Mouse (Mus musculus): ENCODE results near the gene Efr3b.

Efr3b gene

DNA sequence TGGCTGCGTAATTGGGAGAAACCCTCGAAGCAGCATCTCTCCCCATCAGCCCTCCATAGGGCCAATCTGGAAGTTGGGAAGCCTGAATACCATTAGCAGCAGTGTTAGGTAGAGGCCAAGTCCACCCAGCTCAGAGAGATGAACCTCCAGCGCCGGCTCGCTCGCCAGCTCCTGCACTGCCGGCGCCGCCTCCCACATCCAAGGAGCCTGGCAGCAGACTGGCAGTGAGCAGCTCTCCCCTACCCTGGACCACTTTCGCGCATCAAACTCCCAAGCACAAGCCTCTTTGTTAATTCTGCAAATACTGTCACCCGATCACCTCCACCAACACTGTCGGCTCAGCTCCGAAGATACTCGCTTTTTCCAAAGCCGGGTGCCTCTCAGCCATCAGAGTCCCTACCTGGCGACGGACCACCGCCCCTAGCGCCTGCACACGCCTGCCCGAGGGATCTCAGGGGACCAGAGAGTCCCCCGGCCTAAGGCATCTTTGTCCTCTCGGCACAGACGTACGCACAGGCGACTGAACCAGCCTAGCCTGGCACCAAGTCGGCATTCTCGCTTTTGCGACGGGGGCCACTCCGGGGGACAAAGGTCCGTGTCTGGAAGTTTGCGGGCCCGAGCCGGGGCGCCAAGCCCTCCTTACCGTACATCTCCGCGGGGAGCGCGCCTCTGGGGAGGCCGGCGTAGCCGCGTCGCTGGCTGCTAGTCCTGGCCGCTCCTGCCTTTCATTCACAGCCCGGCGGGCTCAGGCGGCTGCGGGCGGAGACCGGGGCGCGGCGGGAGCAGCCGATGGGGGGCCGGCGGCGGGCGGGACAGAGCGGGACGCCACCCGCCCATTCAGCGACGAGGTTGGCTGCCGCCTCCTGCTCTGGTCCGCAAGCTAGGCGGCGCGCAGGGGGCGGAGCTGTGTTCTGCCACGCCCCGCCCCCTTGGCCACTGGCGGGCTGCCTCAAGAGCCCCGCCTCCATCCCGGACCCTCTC is at the start of gene Efr3b:
Gene Efr3b (minus strand): TSS at position 855 of the 981 bp plus-strand sequence.
- peak; percentile 88 for DNase-seq

DNA sequence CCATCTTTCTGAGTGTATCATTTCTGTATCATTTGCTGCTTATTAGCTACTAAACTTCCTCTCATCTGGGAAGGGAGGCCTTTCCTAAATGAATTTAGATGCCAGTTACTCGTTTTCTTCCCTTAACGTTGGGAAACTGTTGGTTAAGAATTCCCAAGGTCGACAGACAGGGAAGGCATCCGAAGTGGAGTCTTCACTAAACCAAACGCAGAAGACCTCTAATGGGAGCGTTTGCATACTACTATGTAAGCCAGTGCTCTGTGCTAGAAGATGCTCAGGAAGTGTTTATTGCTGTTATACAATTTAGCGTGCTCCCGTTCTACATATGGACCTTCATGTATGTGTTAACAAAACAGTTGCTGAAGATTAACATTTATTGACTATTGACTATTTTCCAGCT is 44.7 kb upstream of the Efr3b start:
- DNase-seq: no peak

DNA sequence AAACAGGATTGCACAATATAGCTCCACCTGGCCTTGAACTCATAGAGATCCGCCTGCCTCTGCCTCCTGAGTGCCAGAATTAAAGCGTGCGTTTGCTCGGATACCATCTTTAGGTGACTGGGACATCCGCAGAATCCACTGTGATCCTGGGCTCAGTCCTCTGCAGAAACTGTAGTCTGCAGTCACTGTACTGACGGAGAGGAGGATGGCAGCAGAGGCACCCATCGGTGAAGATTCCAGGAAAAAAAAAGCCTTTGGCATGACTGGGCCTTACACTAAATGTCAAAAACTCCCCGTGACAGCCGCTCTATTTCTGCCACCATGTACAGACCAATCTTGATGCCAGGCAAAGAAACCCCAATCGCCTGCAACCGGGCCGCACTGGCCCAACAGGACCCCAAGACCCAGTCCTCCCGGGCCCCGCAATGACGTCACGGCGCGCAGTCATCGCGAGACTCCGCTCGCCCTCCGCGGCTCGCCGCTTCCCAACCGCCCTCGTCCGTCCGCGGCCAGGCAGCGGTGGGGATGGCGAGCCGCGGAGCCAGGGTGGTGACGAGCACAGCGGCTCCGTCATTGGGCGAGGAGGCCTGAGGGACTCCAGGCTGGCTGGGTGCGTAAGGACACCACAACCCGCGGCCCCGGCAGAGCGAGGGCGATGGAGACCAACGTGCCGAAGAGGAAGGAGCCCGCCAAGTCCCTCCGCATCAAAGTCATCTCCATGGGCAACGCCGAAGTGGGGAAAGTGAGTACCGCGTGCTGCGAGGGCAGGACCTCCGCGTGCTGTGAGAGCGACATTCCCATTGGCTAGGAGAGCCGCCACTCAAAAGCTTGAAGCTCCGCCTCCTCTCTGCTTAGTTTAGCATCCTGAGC is 43.7 kb upstream of the Efr3b start, which contains the start of gene Dnajc27:
Gene Dnajc27 (plus strand): TSS at position 452 of the 870 bp plus-strand sequence.
- peak; percentile 95 for DNase-seq

DNA sequence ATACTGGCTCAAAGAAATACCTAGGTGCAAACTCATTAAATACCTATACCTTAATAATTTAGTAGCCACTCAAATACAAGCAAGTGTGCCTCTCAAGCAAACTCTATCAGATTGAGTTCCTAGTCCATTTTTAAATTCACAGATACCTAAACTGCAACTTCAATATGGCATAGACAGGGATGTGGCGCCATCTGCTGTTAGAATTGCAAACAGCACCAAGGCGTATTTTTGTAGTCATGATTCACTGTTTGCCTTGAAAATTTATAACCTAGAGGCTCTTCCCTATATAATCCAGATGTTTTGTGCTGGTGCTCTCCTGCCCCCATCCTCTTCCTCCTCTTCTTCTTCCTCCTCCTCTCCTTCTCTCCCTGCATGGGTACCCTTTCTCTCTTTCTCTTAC is 41.6 kb upstream of the Efr3b start:
- DNase-seq: peak; percentile 77

DNA sequence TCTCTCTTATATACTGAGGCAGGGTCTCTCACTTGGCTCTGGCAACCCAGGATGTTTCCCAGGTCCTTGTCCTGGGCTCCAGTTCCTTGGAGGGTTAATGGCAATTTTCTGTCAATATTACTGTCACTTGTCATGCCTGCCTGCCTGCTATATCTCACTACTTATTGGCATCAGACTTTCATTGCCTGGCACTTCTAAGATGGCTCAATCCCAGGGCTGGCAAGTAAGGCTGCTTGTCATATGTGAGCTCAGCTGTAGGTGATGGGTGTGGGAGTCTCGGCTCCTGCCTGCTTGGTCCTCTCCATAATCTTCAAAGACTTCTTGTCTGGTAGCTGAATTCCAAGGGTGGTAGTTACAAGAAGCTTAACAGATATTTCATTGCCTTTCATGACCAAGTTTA is 39.4 kb upstream of the Efr3b start:
- DNase-seq: no peak

DNA sequence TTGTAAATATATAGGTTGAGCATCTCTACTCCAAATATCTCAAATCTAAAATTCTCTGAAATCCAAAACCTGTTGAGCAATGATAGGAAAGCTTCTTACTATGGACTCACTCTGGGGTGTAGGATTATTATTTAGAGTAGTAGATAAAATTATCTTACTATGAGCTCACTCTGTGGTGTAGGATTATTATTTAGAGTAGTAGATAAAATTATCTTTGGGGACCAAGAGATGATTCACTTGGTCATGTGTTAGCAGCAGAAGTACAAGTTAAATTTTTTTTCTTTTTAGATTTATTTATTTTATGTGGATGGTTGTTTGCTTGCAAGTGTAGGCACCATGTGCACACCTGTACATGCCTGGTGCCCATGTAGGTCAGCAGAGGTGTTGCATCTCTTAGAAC is 37.7 kb upstream of the Efr3b start:
- DNase-seq: no peak

DNA sequence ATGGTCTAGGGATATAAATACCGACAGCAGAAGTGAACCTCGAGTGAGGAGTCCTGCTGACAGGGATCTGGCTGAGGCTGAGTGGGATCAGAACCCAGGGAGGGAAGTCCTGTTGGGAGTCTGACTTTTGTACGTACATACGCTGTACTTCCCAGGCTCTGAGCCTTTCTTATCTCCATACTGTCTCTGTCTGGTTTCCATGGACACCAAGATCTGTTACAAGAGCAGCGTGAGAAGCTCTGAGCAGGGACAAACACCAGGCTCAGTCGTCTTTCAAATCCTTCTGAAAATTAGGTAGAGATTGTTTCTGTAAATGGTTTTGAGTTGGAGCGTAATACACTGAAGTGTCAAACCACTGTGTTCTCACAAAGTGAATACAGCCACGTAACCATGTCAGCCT is 36.7 kb upstream of the Efr3b start:
- DNase-seq: no peak

DNA sequence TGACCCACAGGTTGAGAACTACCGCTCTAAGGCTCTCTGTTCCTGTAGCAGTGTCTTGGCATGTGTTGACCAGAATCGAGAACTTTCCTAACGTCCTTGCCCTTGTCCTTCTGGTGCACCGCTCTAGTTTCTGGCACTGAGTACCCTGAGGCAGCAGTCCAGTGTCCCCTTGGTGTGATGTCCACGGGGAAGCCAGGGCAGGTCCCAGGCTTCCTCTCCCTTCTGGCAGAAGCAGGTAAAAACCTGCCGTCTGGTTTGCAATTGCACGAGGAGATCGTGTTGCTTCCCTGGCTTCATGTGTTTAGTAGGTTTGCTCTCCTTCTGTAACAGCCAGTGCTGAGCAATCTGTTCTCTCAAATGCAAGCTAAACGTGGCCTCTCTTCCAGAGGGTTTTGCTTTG is 33.0 kb upstream of the Efr3b start:
- DNase-seq: no peak

DNA sequence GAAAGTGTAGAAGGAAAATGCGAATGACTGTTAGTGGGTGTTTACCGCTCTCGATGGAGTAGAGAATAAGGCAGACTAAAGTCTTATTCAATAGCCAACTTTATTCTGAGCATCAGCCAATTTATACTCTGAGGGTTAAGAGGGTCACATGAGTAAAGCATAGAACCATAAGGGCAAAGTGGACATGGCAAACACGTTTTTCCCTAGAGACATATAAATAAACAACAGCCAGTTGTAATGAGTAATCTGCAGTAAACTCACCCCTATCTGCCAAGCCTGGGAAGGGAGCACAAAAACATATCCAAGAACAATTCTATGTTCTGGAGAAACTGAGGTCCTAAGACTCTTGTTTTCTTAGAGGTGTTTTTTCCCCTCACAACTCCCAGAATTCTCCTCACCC is 29.8 kb upstream of the Efr3b start:
- DNase-seq: no peak

DNA sequence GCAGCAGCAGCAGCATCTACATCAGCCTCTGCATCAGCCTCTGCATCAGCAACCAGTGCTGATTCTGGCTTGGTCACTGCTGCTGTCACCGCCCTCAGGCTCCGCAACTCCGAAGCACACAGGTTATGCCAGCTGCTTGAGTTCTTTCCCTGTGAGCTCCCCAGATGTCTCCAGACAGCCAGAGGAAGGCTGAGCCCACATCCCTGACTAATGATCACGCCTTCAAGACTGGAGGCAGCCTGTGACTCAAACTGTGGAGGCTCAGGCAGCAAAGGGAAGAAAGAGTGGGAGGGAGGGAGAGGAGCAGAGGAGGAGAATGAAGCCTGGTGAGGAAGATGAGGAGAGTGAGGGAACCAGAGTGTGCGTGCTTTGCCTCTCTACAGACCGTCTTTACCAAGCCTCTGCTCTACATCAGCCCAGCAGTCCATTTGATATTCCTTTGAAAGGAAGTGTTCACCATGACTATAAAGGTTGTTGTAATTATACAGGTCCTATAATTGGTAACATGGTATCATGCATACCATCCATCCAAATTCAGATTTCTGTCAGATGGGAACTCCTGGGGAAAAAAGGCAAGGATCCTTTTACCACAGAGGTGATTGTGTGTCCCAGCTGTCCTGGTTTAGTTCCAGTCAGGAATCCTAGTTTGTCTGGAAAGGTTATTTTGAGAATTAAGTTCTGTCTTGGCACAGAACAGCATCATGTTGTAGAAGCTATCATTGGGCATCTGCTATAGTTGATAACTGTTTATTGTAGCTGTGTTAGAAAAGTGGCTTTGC is 28.2 kb upstream of the Efr3b start:
- DNase-seq: peak; percentile 61

DNA sequence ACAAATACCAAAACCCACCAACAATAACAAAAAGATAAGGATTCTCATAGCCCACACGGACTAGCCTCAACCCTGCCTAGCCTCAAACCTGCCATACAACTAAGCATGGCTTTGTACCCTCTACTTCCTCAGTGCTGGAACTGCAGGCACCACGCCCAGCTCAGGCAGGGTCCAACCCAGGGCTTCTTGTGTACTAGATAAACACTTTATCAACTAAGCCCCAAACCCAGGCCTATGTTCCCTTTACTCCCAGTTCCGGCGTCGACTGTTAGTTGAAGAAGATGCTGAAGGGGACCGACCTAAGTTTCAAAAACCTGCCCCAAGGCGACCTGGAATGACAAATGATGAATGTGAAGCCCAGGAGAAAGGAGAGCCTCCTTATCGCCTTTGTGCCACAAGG is 27.2 kb upstream of the Efr3b start:
- DNase-seq: no peak

DNA sequence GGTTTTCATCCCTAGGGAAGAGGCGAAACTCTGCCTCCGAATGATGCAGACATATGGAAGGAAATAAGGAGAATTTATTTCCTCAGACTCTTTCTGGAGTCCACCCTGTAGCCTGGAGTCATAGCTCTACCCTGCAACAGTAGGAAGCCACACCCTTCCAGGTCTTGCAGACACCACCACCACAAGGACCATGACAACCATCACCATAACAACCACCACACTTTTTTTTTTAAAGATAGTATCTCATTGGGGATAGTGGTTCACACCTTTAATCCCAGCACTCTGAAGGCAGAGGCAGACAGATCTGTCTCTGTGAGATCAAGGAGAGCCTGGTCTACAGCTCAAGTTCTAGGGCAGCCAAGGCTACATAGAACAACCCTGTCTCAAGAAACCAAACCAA is 26.8 kb upstream of the Efr3b start:
- DNase-seq: no peak

DNA sequence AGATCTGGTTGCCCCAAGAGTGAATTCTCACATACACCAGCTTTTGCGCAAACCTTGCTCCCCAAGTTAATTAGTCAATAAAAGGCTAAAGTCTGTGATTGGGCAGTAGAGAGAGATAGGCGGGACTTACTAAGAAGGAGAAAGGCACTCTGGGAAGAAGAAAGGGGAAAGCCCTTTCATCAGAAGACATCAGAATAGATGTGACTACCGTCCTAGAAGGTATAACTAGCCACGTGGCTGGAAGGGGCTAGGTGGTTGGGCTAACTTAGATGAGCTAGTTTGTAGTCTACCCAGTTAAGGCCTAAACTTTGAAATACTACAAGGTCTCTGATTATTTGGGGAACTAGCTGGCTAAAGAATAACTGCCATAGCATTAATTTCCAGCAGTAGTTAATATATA is 21.0 kb upstream of the Efr3b start:
- DNase-seq: no peak

DNA sequence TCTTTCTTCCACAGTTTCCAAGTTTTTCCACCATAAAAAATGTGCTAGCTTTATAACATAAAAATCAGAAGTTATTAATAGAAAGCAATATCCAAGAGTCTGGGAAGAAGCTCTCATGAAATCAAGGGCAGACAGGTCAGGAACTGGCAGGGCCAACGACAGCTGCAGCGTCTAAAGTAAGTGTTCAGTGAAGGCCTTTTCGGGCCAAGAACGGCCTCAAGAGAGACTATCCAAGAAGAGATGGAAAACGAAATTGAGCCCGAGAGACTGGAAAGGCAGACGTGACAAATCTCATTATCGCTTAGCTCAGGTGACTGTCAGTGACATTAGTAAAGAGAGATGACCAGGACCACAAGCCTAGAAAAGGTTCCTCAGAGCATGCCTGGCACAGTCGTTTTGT is 19.6 kb upstream of the Efr3b start:
- no peak for DNase-seq

DNA sequence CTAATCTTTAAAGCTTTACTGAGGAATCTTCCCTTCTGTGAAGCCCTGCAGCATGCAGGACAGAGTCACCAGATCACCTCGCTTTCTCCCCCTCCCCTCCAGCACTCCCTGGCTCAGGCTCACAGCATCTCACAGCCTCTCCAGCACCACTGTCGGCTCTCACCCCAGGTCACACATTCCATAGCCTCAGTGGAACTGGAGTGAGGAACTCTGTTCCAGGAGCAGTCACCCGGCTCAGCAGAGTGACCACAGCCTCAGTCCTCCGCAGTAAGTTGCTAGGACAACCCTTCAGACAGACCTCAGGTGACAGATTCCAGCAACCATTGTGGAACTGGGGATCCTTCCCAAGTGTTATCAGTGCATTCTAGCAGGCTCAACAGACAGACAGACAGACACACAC is 16.1 kb upstream of the Efr3b start:
- no peak for DNase-seq

DNA sequence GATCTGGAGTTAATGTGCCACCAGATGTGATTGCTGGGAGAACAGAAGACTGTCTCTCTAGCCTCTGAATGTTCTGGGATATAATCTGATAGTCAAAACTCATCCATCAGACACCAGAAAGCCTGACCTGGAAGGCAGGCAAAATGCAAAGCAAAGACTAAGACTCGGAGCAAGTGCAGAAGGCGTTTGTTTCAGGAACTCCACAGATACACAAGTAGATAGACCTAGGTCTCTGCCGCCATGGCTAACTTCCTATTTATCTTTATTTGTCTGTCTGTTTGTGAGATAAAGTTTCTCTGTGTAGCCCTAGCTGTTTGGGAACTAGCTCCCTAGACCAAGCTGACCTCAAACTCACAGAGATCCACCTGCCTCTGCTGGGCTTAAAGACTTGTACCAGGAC is 14.9 kb upstream of the Efr3b start:
- no peak for DNase-seq

DNA sequence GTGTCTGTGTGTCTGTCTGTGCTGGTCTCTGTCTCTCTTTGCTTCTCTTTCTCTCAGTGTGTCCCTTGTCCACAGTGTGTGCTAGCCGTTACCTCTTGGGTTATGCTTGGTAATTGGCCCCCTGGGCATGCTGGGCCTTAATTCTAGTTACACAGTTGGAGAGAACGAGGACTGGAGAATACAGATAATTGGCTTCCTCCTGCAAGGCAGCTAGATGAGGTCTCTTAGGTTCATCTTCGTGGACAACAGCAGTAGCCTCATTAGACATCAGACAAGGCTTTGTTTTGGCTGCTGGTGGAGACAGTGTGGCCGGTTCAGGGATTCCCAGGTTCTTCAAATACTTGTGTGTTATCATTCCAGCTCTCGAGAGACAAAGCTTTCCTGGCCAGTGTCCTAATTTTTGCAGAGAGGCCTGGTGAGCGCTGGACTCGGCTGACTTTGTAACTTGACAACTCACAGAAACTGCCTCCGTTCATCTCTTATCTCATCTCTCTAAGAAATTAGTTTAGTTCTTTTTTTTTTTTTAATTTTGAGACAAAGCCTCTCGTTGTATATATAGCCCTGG is 12.2 kb upstream of the Efr3b start:
- no peak for DNase-seq

DNA sequence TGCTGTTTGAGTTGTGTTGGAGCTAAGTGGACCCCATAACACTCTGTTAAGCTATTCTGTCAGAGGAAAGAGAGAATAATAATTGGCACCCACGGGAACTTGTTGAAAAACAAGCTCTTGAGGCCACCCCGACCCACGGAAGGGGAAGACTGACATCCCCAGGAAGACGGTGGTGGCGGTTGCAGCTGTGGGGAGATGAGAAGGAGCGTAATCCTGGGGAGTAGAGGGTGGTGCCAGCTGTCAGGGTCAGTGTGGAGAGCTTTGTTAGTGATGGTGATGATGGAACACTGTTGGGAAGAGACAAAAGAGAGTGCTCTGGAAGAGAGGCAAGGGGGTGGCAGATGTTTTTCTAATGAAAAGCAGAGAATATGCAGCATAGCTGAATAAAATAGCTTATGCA is 9.3 kb upstream of the Efr3b start:
- no peak for DNase-seq

DNA sequence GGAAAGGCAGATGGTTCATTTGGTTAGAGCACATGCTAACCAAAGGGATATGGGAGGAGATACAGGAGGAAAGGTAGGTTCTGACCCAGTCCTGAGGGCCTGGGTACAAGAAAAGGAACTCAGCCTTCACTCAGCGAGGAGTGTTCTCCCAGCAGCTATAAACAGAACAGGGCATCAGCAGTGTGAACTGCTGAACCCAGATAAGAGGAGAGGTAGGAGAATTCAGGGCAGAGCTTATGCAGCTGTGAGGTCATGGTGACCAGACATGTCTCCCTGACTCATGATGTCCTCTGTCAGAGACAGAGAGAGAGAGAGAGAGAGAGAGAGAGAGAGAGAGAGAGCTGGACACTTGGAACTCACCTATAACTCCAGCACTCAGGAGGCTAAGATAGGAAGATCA is 7.3 kb upstream of the Efr3b start:
- no peak for DNase-seq

DNA sequence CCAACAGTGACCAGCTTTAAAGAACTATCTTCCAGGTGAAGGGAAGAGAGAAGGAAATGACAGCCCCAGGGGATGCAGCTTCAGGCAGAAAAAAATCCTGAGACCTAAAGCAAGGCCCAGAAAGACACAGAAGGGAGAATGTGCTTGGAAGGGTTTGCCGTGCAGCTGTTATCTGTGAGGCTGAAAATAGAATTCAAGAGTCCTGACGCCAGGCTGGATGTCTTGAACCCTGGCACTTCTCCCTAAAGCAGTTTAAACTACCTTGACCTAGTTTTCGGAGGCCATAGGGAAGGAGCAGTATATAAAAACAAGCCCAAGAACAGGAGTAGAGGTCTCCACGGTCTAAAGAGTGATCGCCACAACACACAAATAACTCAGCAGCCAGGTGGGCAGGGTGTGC is 3.7 kb upstream of the Efr3b start:
- DNase-seq: no peak

DNA sequence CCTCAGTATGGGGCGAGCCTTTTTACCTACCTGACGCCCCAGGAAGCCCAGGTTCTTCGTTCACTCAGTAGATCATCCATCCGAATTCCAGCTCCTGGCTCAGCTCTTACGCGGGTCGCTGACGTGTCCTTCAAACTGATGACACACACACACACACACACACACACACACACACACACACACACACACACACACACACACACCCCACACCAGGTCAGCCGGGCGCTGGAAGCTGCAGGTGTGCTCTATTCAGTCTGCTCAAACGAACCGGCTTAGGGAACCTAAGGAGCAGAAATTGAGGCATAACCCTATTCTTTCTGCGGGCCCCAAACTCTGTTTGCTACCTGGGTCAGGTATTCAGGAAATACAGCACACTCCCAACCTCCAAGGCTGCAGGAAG is 331 bp upstream of the Efr3b start:
- no peak for DNase-seq

DNA sequence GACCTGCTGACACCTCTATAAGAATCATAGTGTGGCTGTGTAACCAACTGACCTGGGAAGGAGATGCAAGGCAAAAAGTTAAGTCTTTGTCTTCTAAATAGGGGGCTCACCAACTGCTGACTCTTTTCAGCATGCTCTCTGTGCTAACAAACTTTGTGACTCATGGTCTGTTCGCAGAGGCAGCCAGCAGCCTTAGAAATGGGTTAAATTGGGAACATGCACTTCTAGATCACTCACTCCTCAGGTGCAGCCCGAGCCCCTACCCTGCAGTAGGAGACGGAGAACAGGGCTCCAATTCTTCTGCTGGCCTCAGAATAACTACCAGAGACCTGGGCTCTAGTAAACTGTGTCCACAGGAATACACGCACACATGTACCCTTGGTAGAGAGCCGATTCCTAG is 1.2 kb downstream of the Efr3b start:
- no peak for DNase-seq

DNA sequence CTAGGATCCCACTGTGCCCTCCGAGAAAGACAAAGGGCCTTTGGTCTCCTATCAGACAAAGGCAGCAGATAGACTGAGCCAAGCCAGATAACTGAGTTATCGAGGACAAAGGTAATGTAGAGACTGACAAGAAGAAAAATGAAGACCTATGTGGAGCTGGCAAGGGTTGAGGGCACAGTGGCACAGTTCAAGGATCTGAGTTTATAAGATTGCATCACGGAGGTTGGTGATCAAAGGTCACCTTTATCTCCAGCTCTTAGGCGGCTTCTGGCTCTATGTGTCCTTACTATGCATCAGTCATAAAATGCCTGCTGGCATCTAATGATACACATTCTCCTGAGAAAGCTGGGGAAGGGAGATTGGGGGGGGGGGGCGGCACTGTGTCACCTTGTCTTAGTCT is 2.6 kb downstream of the Efr3b start:
- no peak for DNase-seq

Data from right cerebral cortex, postnatal 25 days (tissue).